Mouse (Mus musculus) brain, embryonic 14.5 days (tissue): ENCODE measurements around the gene Gm3839.

Source experiments
- CTCF ChIP-seq: fragments of 200-500 bp; IDR thresholded peaks from 2 replicates; pipeline ENCODE4 v1.5.1; 2012; ENCODE audit warnings: inconsistent platforms, mild to moderate bottlenecking, moderate library complexity, borderline replicate concordance; ENCODE audit not compliant: insufficient read depth, insufficient read length; ENCODE audit errors: extremely low read depth
- POLR2A ChIP-seq: fragments of 200-500 bp; IDR thresholded peaks from 2 replicates; pipeline ENCODE4 v1.6.1; 2012; ENCODE audit warnings: mild to moderate bottlenecking, inconsistent platforms, borderline replicate concordance; ENCODE audit not compliant: poor library complexity, insufficient read depth, insufficient read length, severe bottlenecking; ENCODE audit errors: extremely low read depth

- TF ChIP-seq CTCF (no peak), POLR2A (no peak)
These were observed 21.3 kb upstream of the Gm3839 start for GRCm38 (mm10) chr14:11377846-11378245.
